Mouse (Mus musculus) frontal cortex, adult 2 months (tissue): ENCODE results near the gene Hlcs. TPM values are rescaled to one million over a fixed set of nuclear protein-coding genes. Genes with fewer than 3 reads are reported as not detected.

Source experiments
- DNase-seq, 2 experiments: peaks; one replicate each; pipeline ENCODE4 v3.0.0; 2022; ENCODE audit warnings: low spot score in 1 of 2; ENCODE audit errors: extremely low spot score in 1 of 2
- polyA plus RNA-seq: library from polyadenylated mRNA; depleted of rRNA; stranded (reverse); fragments of >200 nt; gene quantifications from 2 replicates; pipeline ENCODE4 v1.2.3, GENCODE M21; 2012

Hlcs gene
- polyA plus RNA-seq, 1 experiment: 11.6 TPM

GRCm38 (mm10) chr16:94328881-94329867 is 15.8 kb upstream of the Hlcs start:
- DNase-seq: no peak

GRCm38 (mm10) chr16:94327781-94328711 is 14.7 kb upstream of the Hlcs start, which contains the start of gene Ripply3:
Gene Ripply3 (plus strand): TSS chr16:94328420.
- DNase-seq: no peak

GRCm38 (mm10) chr16:94326008-94326407 is 12.6 kb upstream of the Hlcs start:
- DNase-seq: no peak

GRCm38 (mm10) chr16:94323681-94324080 is 10.3 kb upstream of the Hlcs start:
- DNase-seq: no peak

GRCm38 (mm10) chr16:94320223-94320622 is 6.9 kb upstream of the Hlcs start:
- no peak for DNase-seq

GRCm38 (mm10) chr16:94317752-94318151 is 4.4 kb upstream of the Hlcs start:
- DNase-seq: no peak

- no peak for DNase-seq
Observed at GRCm38 (mm10) chr16:94315215-94315614, 1.8 kb upstream of the Hlcs start.

GRCm38 (mm10) chr16:94314626-94315025 is 1.3 kb upstream of the Hlcs start:
- DNase-seq: no peak

- DNase-seq: peak; percentile 86 to 90
Observed at GRCm38 (mm10) chr16:94312663-94313228, 625 bp downstream of the Hlcs start.

GRCm38 (mm10) chr16:94311931-94312330 is 1.4 kb downstream of the Hlcs start:
- no peak for DNase-seq

GRCm38 (mm10) chr16:94311416-94311815 is 2.0 kb downstream of the Hlcs start:
- no peak for DNase-seq

GRCm38 (mm10) chr16:94309025-94309424 is 4.3 kb downstream of the Hlcs start:
- DNase-seq: no peak

- no peak for DNase-seq
Observed at GRCm38 (mm10) chr16:94307942-94308341, 5.4 kb downstream of the Hlcs start.

- DNase-seq: peak in 1 of 2 experiments; percentile 44
Observed at GRCm38 (mm10) chr16:94307526-94307925, 5.8 kb downstream of the Hlcs start.

- no peak for DNase-seq
Observed at GRCm38 (mm10) chr16:94303203-94303535, 10.2 kb downstream of the Hlcs start.

GRCm38 (mm10) chr16:94302274-94303202 is 10.8 kb downstream of the Hlcs start:
- DNase-seq: peak in 1 of 2 experiments; percentile 65

- DNase-seq: no peak
Observed at GRCm38 (mm10) chr16:94301696-94302095, 11.7 kb downstream of the Hlcs start.

- DNase-seq: no peak
Observed at GRCm38 (mm10) chr16:94301194-94301593, 12.2 kb downstream of the Hlcs start.

- no peak for DNase-seq
Observed at GRCm38 (mm10) chr16:94299210-94299609, 14.2 kb downstream of the Hlcs start.

GRCm38 (mm10) chr16:94298081-94298480 is 15.3 kb downstream of the Hlcs start:
- no peak for DNase-seq
